Mouse (Mus musculus) ovary, adult 18-20 months (tissue): ENCODE data around the gene Grip2.
A peak's percentile ranks its signal among the peaks of the same experiment; 100 is the strongest.

Source experiments
- DNase-seq: peaks from one replicate; pipeline ENCODE4 v3.0.0; 2022; ENCODE audit warnings: low spot score, mixed read lengths

Gene Grip2

DNA sequence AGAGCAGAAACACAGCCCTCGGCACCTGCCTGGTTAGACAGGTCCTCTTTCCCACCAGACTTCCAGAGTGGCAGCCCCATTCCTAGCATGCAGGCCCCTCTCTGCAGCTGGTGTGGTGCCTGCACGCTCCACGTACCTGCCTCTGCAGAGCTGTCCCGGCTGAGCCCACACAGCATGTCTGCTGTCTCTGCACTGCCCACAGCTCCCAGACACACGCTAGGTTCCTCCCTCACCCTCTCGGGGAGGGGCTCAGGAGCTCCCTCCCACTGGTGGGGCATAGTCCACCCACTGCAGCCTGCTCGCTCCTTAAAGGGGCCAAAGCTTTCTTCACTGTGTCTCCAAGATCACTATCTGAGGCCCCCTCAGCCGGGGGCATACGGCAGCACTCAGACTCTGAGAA lies 31.0 kb downstream of the Grip2 start:
- DNase-seq, result no peak

DNA sequence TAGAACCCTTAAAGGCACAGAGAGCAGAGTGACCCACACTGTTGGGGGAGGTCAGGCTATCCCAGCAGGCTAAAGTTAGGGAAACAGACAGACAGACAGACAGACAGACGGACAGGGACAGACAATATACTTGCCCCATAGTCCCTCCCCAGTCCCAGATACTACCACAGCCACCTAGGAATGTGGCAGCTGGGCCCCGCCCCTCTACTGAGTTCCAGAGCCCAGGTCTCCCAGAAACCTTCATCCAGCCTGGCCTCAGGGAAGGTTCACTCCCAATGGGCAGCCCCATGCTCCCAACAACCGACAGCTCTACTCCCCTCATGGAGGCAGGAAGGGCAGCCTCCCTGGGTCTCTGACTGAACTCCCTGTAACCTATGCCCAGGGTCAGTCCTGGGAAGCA lies 31.4 kb downstream of the Grip2 start:
- no peak for DNase-seq

GRCm38 (mm10) chr6:91788311-91788798 lies 38.7 kb downstream of the Grip2 start:
- no peak for DNase-seq

GRCm38 (mm10) chr6:91785018-91785417 lies 42.0 kb downstream of the Grip2 start:
- DNase-seq, result no peak

DNA sequence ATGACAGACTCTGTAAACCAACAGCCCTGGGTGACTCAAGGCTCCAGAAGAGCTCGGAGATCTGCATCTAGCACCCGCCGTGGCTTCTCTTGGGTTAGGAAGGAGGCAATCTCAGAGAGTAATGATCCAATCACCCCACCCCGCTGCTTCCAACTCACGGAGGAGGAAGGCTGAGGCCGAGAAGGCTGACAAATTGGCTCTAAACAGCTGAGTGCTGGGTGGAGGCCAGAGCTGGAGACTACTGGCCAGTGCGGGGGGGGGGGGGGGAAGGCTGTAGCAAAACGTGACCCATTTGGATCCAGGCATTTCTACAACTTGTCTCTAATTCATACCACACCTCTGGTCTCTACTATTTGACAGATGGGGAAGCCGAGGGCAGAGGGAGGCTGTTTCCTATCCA lies 47.8 kb downstream of the Grip2 start:
- no peak for DNase-seq

DNA sequence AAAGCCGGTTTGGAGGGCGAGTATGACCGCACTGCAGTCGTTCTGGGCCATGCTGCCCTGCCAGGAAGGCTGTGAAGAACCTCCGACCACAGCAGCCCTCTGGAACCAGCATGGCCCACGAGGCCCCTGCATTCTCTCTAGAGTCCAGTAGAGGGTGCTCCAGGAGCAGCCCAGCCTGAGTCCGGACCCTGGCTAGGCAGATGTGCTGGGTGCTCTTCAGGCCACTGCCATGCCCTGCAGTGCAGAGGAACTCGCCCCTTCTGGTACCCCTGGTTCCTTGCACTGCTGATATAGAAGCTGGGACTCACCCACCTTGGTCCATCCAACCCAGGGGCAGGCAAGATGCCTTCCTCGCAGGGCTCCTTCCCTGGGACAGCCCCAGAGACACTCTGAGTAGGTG lies 50.5 kb downstream of the Grip2 start:
- DNase-seq, result no peak

GRCm38 (mm10) chr6:91773951-91774350 lies 53.1 kb downstream of the Grip2 start:
- DNase-seq, result no peak

GRCm38 (mm10) chr6:91767550-91767949 lies 59.5 kb downstream of the Grip2 start:
- no peak for DNase-seq

- DNase-seq, result no peak
These were observed 64.9 kb downstream of the Grip2 start for GRCm38 (mm10) chr6:91762051-91762742.

DNA sequence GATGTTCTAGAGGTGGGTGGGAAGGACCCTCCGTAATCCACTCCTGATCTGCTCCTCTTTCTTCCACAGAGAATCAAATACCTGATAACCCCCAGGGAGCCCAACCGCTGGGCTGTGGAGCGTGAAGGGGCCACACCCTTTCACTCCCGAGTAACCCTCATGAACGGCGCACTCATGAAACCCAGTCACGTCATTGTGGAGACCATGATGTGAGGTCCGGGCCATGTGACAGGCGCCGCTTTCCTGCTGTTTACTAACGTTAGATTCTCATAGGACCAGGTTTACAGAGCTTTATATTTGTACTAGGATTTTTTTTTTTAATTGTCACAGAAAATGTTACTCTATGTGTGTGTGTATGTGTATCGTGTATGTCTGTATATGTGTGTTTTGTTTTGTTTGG lies 72.2 kb downstream of the Grip2 start:
- no peak for DNase-seq

GRCm38 (mm10) chr6:91754098-91754497 lies 73.0 kb downstream of the Grip2 start:
- DNase-seq, result no peak

DNA sequence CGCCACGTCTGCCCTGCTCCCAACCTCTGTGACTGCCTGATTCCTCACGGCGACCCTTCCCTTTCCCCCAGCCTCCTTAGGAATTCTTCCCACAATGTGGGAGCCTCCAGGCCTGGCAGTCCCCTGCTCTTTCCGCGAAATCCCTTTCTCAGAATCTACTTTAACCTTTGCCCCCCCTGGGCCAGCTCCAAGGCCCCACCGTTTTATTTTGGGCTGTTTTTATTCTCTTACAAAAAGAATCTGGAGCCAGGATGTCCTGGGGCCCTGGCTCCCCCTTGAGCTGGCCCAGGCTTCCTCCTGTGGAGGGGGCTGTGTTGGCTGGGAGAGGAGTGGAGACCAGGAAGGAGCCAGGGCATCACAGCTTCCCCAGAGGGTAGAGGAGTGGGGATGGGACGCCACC lies 74.2 kb downstream of the Grip2 start:
- DNase-seq, result peak; percentile 30

GRCm38 (mm10) chr6:91750976-91751375 lies 76.1 kb downstream of the Grip2 start:
- no peak for DNase-seq

DNA sequence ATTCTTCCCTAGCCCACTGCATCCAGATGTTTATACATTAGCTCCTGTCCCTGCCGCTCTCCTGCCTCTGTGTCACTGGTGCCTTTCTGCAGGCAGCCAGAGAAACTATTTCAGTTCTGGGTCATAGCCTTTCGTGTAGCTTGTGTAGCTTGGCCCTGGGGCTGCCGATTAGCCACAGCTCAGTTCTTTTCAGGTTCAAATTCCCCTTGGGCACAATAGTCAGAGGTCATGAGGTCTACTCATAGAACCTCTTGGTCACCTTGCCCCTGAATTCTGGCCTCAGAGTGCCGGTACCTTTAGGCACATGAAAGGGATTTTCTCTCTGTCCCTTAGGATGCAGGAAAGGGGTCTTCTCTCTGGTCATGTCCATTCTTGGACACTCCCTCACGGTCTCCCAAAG lies 80.3 kb downstream of the Grip2 start:
- no peak for DNase-seq

GRCm38 (mm10) chr6:91745947-91746582 lies 81.0 kb downstream of the Grip2 start:
- no peak for DNase-seq

DNA sequence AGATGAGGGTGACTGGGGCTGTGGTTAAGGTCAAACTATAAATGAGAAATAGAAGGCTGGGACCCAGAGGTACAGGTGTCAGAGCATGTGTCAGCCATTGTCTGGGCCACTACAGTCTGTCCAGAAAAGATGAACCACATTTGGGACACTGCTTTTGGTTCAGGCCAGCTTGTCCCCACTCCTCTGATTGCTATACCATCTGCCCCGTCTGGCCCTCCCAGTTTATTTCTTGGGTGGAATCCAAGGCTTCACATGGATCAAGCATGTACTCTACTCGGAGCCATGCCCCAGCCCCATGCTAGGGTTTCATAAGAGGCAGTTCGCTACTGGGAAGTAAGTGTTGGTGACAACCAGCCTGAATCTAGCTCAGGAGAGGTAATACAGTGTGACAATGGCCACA lies 81.8 kb downstream of the Grip2 start:
- no peak for DNase-seq

DNA sequence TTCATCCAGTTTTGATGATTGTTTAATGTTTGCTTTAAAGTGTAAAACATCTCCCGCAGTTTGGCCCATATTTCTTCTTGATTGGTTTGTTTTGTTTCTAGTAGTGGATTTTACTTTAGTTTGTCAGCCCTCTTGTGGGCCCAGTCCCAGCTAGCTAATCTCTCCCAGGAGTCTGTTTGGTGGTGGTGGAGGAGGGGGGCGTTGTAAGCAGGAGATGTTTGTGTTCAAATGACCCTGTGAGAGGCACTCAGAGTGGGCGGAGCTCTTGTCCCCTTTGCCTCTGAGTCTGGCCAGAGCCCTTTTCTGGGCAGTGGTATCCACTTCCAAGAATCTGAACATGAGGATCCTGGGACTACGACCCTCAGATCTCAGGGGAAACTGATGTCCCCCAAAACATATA lies 83.2 kb downstream of the Grip2 start:
- peak; percentile 31 for DNase-seq

- DNase-seq, result no peak
These were observed 84.1 kb downstream of the Grip2 start for GRCm38 (mm10) chr6:91742995-91743394.

GRCm38 (mm10) chr6:91742466-91742865 lies 84.6 kb downstream of the Grip2 start:
- no peak for DNase-seq

DNA sequence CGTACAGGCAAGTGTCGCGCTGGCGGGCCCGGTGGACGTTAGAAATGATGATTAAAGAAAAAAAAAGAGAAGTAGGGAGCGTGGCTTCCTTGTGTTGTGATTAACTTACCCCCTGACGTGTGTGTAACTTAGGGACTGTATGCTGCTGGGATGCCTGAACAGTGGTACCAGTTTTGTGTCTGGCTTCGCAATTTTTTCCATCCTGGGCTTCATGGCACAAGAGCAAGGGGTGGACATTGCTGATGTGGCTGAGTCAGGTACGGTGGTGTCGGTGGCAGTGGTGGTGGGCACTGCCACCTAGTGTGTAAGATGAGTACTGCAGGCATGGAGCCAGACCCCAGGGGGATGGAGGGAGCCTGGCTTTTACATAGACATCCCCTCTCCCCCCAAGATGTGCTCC lies 86.0 kb downstream of the Grip2 start:
- no peak for DNase-seq

GRCm38 (mm10) chr6:91738058-91738457 lies 89.0 kb downstream of the Grip2 start:
- no peak for DNase-seq

DNA sequence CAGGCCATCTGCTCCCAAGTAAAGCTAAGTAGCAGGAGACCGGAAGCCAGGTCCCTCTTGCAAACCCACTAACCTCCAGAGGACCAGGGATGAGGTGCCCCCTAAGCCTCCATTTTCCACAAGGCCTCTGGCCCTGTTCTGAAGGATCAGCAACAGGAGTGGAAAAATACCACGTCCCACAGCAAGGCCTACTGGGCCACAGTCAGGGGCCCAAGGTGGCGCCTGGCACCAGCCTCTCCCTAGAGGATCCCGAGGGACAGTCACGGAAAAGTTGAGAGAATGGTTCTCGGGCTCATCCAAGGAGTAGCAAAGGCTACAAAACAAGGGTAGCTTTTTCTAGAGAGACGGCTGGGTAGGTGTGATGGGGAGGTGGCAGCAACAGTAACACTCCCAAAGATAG lies 89.6 kb downstream of the Grip2 start:
- no peak for DNase-seq

- no peak for DNase-seq
These were observed 90.6 kb downstream of the Grip2 start for GRCm38 (mm10) chr6:91736471-91736870.

DNA sequence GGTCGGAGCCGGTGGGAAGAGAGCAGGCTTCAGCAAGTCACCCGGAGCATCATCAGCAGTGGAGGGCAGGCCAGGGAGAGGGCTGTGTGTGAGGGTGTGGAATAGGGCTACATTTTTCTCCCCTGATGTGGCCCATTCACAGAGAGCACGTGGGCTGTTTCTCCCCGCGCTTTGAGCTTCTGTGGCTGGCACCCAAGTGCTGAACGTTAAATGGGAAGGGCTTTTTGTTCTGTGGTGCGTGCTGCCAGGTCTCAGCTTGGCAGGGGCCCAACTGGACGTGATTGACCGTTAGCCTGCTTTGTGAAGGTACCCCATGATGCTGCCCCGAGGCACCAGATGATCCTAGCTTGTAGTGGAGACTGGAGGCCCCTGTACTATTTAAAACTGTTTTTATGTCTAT lies 94.9 kb downstream of the Grip2 start:
- DNase-seq, result no peak
